Mouse (Mus musculus): ENCODE results near the gene Plekhf1. TPM values are rescaled to one million over a fixed set of nuclear protein-coding genes. Genes with fewer than 3 reads are reported as not detected.

The Plekhf1 gene
- total and polyA plus RNA-seq, 2 experiments from 2014 or later, result 0.46 to 0.77 TPM

DNA sequence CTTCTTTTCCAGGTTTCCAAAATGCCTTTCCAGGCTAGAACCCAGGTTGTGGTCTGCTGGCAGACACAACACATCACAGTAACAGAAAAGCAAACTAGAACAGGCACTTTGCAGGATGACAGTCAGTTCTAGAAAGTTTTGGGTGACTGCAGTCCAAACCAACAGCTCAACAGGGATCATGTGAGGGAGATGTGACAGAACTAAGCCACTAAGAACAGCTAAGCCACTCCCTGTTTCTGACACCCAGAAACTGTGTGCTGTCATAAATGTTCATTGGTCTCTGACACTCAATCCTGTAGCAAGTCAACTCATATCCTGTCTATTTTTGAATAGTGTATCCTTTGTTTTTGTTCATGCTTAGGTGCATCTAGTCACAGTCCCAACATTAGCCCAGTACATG is 9.3 kb upstream of the Plekhf1 start:
- no peak for TF ChIP-seq CTCF (IDR thresholded peaks at IDR 0.05)
- ATAC-seq (ENCODE audit: low FRiP score), result no peak
- no peak overlapping the region for H3K9ac ChIP-seq (replicated peaks; ENCODE audit: low read length, poor library complexity, severe bottlenecking)
- no peak overlapping the region for H3K4me3 ChIP-seq (ENCODE audit: low read depth, low read length)
- DNase-seq (ENCODE audit: low spot score), result no peak
- no peaks in the 10 kb centered on the region for H3K27me3 ChIP-seq (ENCODE audit: insufficient read depth, low read length)
- H3K9me3 ChIP-seq (ENCODE audit: low read length), result no peaks in the 10 kb centered on the region
- H3K4me2 ChIP-seq (ENCODE audit: low read depth, low read length, poor library complexity, severe bottlenecking), result no peak overlapping the region
- no peaks in the 10 kb centered on the region for H3K36me3 ChIP-seq (ENCODE audit: insufficient read depth, low read length)
- no peaks in the 10 kb centered on the region for H3K4me1 ChIP-seq (ENCODE audit: insufficient read depth, low read length)
- no peak overlapping the region for H3K27ac ChIP-seq (ENCODE audit: low read depth, low read length)

- Histone ChIP-seq H3K36me3 (ENCODE audit: insufficient read depth, low read length) (no peaks in the 10 kb centered on the region), H3K27ac (ENCODE audit: low read depth, low read length) (no peak overlapping the region), H3K9ac (replicated peaks; ENCODE audit: low read length, poor library complexity, severe bottlenecking) (no peak overlapping the region), H3K4me1 (ENCODE audit: insufficient read depth, low read length) (no peaks in the 10 kb centered on the region), H3K4me2 (ENCODE audit: low read depth, low read length, poor library complexity, severe bottlenecking) (no peak overlapping the region), H3K27me3 (ENCODE audit: insufficient read depth, low read length) (no peaks in the 10 kb centered on the region), H3K4me3 (ENCODE audit: low read depth, low read length) (no peak overlapping the region), H3K9me3 (ENCODE audit: low read length) (no peaks in the 10 kb centered on the region)
- WGBS, result 52% methylated on average over 10 of the region's 11 CpGs
- TF ChIP-seq CTCF (IDR thresholded peaks at IDR 0.05), result no peak
- DNase-seq (ENCODE audit: low spot score), result no peak
- no peak for ATAC-seq (ENCODE audit: low FRiP score)
Measured at GRCm38 (mm10) chr7:38236400-38237105, 8.7 kb upstream of the Plekhf1 start.

GRCm38 (mm10) chr7:38230285-38230684 is 2.5 kb upstream of the Plekhf1 start:
- H3K27ac ChIP-seq (ENCODE audit: low read depth, low read length), result no peak overlapping the region
- H3K9ac ChIP-seq (replicated peaks; ENCODE audit: low read length, poor library complexity, severe bottlenecking), result no peak overlapping the region
- ATAC-seq (ENCODE audit: low FRiP score), result no peak
- whole genome bisulfite sequencing, result 15% methylated on average over 8 of the region's 8 CpGs
- no peaks in the 10 kb centered on the region for H3K36me3 ChIP-seq (ENCODE audit: insufficient read depth, low read length)
- no peak for TF ChIP-seq CTCF (IDR thresholded peaks at IDR 0.05)
- no peak overlapping the region for H3K4me2 ChIP-seq (ENCODE audit: low read depth, low read length, poor library complexity, severe bottlenecking)
- no peak for DNase-seq (ENCODE audit: low spot score)
- peaks cover 8% of the 10 kb centered on the region; the same call in 1 of the 2 replicates for H3K4me1 ChIP-seq (ENCODE audit: insufficient read depth, low read length)
- H3K4me3 ChIP-seq (ENCODE audit: low read depth, low read length), result no peak overlapping the region
- no peaks in the 10 kb centered on the region for H3K9me3 ChIP-seq (ENCODE audit: low read length)
- 0 out of 2 replicates have a peak, but pooled peaks cover 3% of the 10 kb centered on the region for H3K27me3 ChIP-seq (ENCODE audit: insufficient read depth, low read length)

GRCm38 (mm10) chr7:38228329-38228728 is 513 bp upstream of the Plekhf1 start:
- H3K27ac ChIP-seq (ENCODE audit: low read depth, low read length), result no peak overlapping the region
- H3K9ac ChIP-seq (replicated peaks; ENCODE audit: low read length, poor library complexity, severe bottlenecking), result no peak overlapping the region
- H3K9me3 ChIP-seq (ENCODE audit: low read length), result no peaks in the 10 kb centered on the region
- no peak for DNase-seq (ENCODE audit: low spot score)
- WGBS, result 28% methylated on average over 8 of the region's 8 CpGs
- H3K27me3 ChIP-seq (ENCODE audit: insufficient read depth, low read length), result 0 out of 2 replicates have a peak, but pooled peaks cover 3% of the 10 kb centered on the region
- H3K4me3 ChIP-seq (ENCODE audit: low read depth, low read length), result peak overlapping the region; percentile 49
- H3K36me3 ChIP-seq (ENCODE audit: insufficient read depth, low read length), result no peaks in the 10 kb centered on the region
- H3K4me2 ChIP-seq (ENCODE audit: low read depth, low read length, poor library complexity, severe bottlenecking), result peak overlapping the region; percentile 98
- no peak; the same call in 1 of the 2 replicates for ATAC-seq (ENCODE audit: low FRiP score)
- no peak for TF ChIP-seq CTCF (IDR thresholded peaks at IDR 0.05)
- H3K4me1 ChIP-seq (ENCODE audit: insufficient read depth, low read length), result peaks cover 8% of the 10 kb centered on the region; the same call in 1 of the 2 replicates

DNA sequence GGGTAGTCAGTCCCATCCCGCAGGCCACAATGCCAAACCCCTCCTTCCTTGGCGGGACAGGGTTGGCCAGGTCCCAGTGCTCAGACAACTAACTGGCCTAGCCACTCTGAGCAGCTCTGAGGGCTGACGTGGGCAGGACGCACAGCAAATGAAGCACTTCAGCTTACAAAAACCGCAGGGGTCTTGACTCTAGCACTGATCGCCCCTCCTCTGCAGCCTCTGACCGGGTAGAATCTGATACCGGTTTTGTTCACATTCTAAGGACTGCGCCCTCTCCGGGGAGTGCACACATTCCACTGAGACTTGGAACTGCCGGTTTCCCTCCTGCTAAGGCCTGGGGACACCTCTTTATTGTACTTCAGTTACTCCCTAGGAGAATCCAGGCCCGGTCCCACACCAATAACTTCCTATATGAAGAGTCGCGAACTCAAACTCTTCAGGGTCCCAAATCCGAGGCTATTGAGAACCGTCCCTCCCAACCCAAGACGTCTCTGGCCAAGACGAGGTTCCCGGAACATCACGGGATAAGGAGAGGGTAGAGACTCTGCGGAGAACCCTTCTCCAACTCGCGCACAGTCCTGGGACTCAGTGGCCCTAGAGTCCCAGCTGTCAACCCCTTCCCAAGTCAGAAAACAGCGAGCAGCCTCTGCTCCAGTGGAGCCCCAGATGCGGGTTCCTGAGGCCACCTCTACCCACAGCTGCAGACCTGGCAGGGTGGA is 476 bp downstream of the Plekhf1 start:
- H3K9me3 ChIP-seq (ENCODE audit: low read length), result no peaks in the 10 kb centered on the region
- peaks cover 8% of the 10 kb centered on the region; the same call in 1 of the 2 replicates for H3K4me1 ChIP-seq (ENCODE audit: insufficient read depth, low read length)
- H3K27me3 ChIP-seq (ENCODE audit: insufficient read depth, low read length), result 0 out of 2 replicates have a peak, but pooled peaks cover 3% of the 10 kb centered on the region
- no peaks in the 10 kb centered on the region for H3K36me3 ChIP-seq (ENCODE audit: insufficient read depth, low read length)
- H3K4me2 ChIP-seq (ENCODE audit: low read depth, low read length, poor library complexity, severe bottlenecking), result peak overlapping the region; percentile 98
- WGBS, result 2% methylated on average over 25 of the region's 25 CpGs
- H3K4me3 ChIP-seq (ENCODE audit: low read depth, low read length), result peak overlapping the region; percentile 49
- H3K9ac ChIP-seq (replicated peaks; ENCODE audit: low read length, poor library complexity, severe bottlenecking), result peak overlapping the region; percentile 44; the same call in 1 of the 2 replicates
- TF ChIP-seq CTCF (IDR thresholded peaks at IDR 0.05), result peak; percentile 23; the same call in 1 of the 2 replicates
- DNase-seq (ENCODE audit: low spot score), result peak; percentile 70
- H3K27ac ChIP-seq (ENCODE audit: low read depth, low read length), result no peak overlapping the region
- ATAC-seq (ENCODE audit: low FRiP score), result peak; percentile 38

DNA sequence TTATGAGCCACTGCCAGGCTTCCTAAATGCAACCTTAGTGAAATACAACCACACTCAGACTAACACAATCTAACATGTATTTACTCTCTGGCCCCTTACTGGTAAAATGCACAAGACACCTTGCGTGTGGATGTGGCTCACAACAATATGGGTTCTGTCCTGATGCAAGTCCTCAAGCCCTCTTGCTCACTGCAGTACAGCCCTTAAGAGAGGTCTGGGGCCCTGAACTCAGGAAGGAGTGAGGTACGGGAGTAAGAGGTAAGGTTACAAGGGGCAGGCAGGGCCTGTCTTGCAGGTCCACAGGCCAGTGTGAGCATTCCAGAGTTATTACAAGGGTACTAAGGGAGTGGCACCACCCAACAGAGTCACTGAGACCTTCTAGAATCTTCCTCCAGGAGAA is 1.6 kb downstream of the Plekhf1 start:
- H3K9me3 ChIP-seq (ENCODE audit: low read length), result no peaks in the 10 kb centered on the region
- no peak for DNase-seq (ENCODE audit: low spot score)
- no peak for ATAC-seq (ENCODE audit: low FRiP score)
- H3K4me1 ChIP-seq (ENCODE audit: insufficient read depth, low read length), result peaks cover 8% of the 10 kb centered on the region; the same call in 1 of the 2 replicates
- H3K9ac ChIP-seq (replicated peaks; ENCODE audit: low read length, poor library complexity, severe bottlenecking), result no peak overlapping the region
- H3K27ac ChIP-seq (ENCODE audit: low read depth, low read length), result no peak overlapping the region
- H3K27me3 ChIP-seq (ENCODE audit: insufficient read depth, low read length), result 0 out of 2 replicates have a peak, but pooled peaks cover 3% of the 10 kb centered on the region
- no peak overlapping the region for H3K4me2 ChIP-seq (ENCODE audit: low read depth, low read length, poor library complexity, severe bottlenecking)
- 91% methylated on average over 2 of the region's 2 CpGs for WGBS
- no peak overlapping the region for H3K4me3 ChIP-seq (ENCODE audit: low read depth, low read length)
- no peaks in the 10 kb centered on the region for H3K36me3 ChIP-seq (ENCODE audit: insufficient read depth, low read length)
- no peak for TF ChIP-seq CTCF (IDR thresholded peaks at IDR 0.05)
